Mouse (Mus musculus) spleen, postnatal 14 days (tissue): ENCODE results near the gene Arl8a.

Experiments used
- DNase-seq, 2 experiments: peaks; one replicate each; pipeline ENCODE4 v3.0.0; 2021 to 2022; ENCODE audit warnings: low spot score in 2 of 2

Gene Arl8a

DNA sequence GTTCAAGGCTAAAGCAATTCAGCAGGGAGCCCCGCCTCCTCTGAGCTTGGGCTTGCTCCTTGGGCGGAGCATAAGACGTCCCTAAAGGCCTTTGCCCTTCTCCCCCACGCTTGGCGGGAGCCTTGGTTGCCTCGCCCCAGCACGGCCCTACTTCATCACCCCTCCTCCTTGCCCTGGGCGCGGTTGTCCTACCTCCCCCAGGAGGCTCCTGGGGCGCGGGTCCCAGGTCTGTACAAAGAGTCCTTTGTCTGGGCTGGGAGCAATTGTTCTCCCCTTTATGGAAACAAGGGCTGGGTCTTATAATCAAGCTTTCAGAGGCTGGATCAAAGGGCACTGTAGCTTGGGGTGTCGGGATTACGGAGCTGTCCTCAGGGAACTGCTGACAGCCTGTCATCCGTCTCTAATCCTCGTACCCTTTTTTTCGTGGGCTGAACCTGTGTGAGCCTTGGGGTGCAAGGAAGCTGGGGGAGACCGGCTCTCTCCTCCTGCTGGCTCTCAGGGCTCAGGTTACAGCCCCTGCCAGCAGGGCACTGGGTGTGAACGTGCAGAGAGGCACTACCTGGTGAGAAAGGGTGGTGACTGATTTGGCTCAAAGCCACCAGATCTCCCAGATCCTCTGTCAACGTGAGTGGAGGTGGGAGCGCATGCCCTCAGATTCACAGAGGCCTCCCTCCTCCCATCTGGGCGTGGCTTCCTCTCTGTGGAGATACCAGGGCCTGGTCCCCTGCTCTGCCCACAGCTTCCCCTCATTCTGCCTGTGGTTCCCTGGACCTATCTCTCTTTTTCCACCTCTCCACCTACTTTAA, 52.6 kb downstream of the Arl8a start:
- no peak for DNase-seq

DNA sequence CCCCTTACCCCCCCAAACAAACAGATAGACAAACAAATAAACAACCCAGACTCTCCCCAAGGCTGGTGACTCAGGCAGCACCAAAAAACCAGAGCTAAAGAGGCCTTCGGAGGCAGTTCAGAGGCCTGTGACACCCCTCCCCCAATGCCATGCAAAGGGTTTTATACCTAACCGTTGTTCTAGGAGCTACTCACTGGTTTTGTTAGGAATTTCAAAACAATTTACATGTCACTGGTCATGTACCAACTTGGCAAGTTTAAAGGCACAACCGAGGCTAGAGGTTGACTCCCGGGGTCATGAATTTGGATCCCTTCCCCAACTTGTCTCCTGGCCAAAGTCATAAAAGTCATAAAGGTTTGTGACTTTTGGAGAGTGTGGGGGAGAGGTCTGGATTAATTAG, 53.8 kb downstream of the Arl8a start:
- DNase-seq, result no peak

- DNase-seq, result peak in 1 of 2 experiments; percentile 28
Observed at GRCm38 (mm10) chr1:135204196-135205126, 57.8 kb downstream of the Arl8a start.

DNA sequence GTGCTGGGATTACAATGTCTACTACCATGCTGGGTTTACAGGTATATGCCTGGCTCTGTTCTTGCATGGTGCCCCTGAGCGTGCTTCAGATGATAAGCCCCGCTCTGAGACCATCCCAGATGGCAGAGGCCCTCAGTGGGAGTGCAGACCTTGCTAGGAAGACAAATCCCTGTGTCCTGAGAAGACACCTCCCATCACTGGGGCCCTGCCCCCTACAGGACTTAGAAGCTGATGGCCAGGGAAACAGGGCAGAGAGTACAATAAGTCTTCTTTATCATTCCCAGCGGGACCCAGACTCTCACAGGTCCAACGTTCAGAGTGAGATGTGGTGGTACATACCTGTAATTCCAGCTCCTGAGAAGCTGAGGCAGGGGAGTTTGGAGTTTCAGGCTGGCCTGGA, 58.6 kb downstream of the Arl8a start:
- DNase-seq, result no peak
